Mouse (Mus musculus) T-helper 2 cell (primary cell): ENCODE data around the gene Cep97.

ENCODE experiments used
- in situ Hi-C: fragments of 300-600 bp; cut with MboI, MseI; formaldehyde crosslinking; loops from one replicate; pipeline ENCODE4 v1.15.1; 2025; ENCODE audit warnings: high pct_unique_total_duplicates

Cep97 gene

GRCm38 (mm10) chr16:55891346-55891745 is 43.3 kb downstream of the Cep97 start:
- in situ Hi-C loops = loop anchor here (5.0 kb wide), 1 partner anchor 41 kb away; the partner anchor contains the start of gene Cep97

GRCm38 (mm10) chr16:55890346-55891136 is 44.1 kb downstream of the Cep97 start:
- in situ Hi-C loops = loop anchor here (5.0 kb wide), 1 partner anchor 42 kb away; the partner anchor contains the start of gene Cep97

GRCm38 (mm10) chr16:55889451-55889850 is 45.2 kb downstream of the Cep97 start:
- in situ Hi-C loops = no loop called here

- in situ Hi-C loops = no loop called here
Observed at GRCm38 (mm10) chr16:55888584-55888960, 46.1 kb downstream of the Cep97 start.

- in situ Hi-C loops = no loop called here
Observed at GRCm38 (mm10) chr16:55887814-55888583, 46.7 kb downstream of the Cep97 start.

GRCm38 (mm10) chr16:55884246-55884645 is 50.4 kb downstream of the Cep97 start:
- in situ Hi-C loops = no loop called here

GRCm38 (mm10) chr16:55876025-55876424 is 58.6 kb downstream of the Cep97 start:
- in situ Hi-C loops = no loop called here

GRCm38 (mm10) chr16:55863832-55864231 is 70.8 kb downstream of the Cep97 start:
- in situ Hi-C loops = loop anchor here (10.0 to 25.0 kb wide), 2 partner anchors 339 to 877 kb away; no protein-coding TSS in a partner anchor

GRCm38 (mm10) chr16:55863149-55863815 is 71.4 kb downstream of the Cep97 start:
- in situ Hi-C loops = loop anchor here (10.0 to 25.0 kb wide), 2 partner anchors 338 to 876 kb away; no protein-coding TSS in a partner anchor

GRCm38 (mm10) chr16:55861104-55861503 is 73.6 kb downstream of the Cep97 start:
- in situ Hi-C loops = loop anchor here (10.0 to 25.0 kb wide), 2 partner anchors 336 to 874 kb away; no protein-coding TSS in a partner anchor

GRCm38 (mm10) chr16:55859421-55859820 is 75.2 kb downstream of the Cep97 start:
- in situ Hi-C loops = loop anchor here (25.0 kb wide), 1 partner anchor 872 kb away; no protein-coding TSS in a partner anchor

GRCm38 (mm10) chr16:55858465-55858864 is 76.2 kb downstream of the Cep97 start:
- in situ Hi-C loops = loop anchor here (25.0 kb wide), 1 partner anchor 871 kb away; no protein-coding TSS in a partner anchor

GRCm38 (mm10) chr16:55852943-55853727 is 81.5 kb downstream of the Cep97 start:
- in situ Hi-C loops = loop anchor here (25.0 kb wide), 1 partner anchor 866 kb away; no protein-coding TSS in a partner anchor

GRCm38 (mm10) chr16:55852515-55852914 is 82.1 kb downstream of the Cep97 start:
- in situ Hi-C loops = loop anchor here (25.0 kb wide), 1 partner anchor 865 kb away; no protein-coding TSS in a partner anchor

- in situ Hi-C loops = loop anchor here (25.0 kb wide), 1 partner anchor 863 kb away; no protein-coding TSS in a partner anchor
Observed at GRCm38 (mm10) chr16:55850485-55850884, 84.2 kb downstream of the Cep97 start.
